Comparison of ENCODE assay signal across 8 mouse cellular contexts in the genomic region with DNA sequence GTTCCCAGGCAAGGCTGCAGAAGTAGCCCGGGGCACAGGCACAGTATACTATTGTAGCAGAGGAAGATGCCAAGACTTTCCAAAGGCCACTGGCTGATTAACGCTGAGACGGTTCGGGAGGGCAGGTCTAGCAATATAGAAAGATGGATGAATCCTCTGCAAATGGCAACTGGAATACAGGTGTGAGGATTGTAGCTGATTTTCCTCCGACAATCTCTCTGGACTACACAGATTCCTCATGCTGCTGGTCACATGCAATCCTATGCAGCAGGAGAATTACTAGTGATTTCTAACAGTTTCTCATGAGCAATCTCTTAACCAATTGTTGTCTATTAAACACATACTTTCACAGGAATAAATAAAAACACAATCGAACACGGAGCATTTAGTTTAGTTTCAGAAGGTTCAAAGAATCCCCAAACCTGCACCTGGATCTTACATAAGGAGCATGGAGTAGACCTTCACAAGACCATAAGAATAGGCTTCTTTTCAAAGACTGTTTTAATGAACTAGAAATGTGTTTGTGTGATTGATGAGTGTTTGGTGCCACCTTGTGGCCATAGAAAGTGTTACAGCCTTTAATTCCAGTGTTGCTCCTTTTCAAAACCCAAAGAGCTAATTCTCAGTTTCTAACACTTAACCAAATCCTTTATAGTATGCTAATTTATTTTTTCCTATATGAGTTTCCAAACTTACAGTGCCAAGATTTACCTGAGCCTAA.
DNase-seq lines count a peak whose midpoint lies in the region; ATAC-seq lines count a peak whose summit lies in the region.

No protein-coding gene starts in this region.

- ATAC-seq in forebrain, embryonic 12.5 days (ENCODE audit: low FRiP score): peak; percentile 44; the same call in 1 of the 2 replicates

- H3K4me2 ChIP-seq in forebrain, embryonic 12.5 days: no peak overlapping the region

- H3K36me3 ChIP-seq in forebrain, embryonic 12.5 days (replicated peaks): no peaks in the 10 kb centered on the region

- no peaks in the 10 kb centered on the region for H3K9me3 ChIP-seq in forebrain, embryonic 12.5 days

- WGBS in forebrain, embryonic 12.5 days: 67% methylated on average over 7 of the region's 7 CpGs
- 68% methylated on average over 7 of the region's 7 CpGs for WGBS in large intestine, adult 2 months

- no peak overlapping the region for H3K4me3 ChIP-seq in forebrain, embryonic 12.5 days (replicated peaks)

- no peaks in the 10 kb centered on the region for H3K27me3 ChIP-seq in forebrain, embryonic 12.5 days

- peak; percentile 13 to 71 for DNase-seq in adrenal gland, adult (ENCODE audit: inconsistent age in 2 of 2, low spot score in 1 of 2)
- DNase-seq in adrenal gland, adult 2 months: no peak
- peak; percentile 77 for DNase-seq in 3T3-L1 (ENCODE audit: low read depth, low spot score)
- peak; percentile 13 for DNase-seq in c-Kit-positive CD71-positive TER-119-negative erythroid progenitor cells, embryonic 14.5 days (ENCODE audit: low read depth)
- DNase-seq in large intestine, adult 2 months (ENCODE audit: low read depth, low spot score): peak; percentile 10
- DNase-seq in lung, postnatal 25 days (ENCODE audit: low spot score): peak; percentile 12
- DNase-seq in right cerebral cortex, postnatal 36 days (ENCODE audit: low spot score in 2 of 2): peak; percentile 22 to 36

- no peaks in the 10 kb centered on the region for H3K4me1 ChIP-seq in forebrain, embryonic 12.5 days

- no peak overlapping the region for H3K9ac ChIP-seq in forebrain, embryonic 12.5 days

- no peak overlapping the region for H3K27ac ChIP-seq in forebrain, embryonic 12.5 days
